Mouse (Mus musculus) midbrain, embryonic 13.5 days (tissue): ENCODE measurements around the gene Gpsm1. TPM values are rescaled to one million over a fixed set of nuclear protein-coding genes. Genes with fewer than 3 reads are reported as not detected.

Experiments
- ATAC-seq: fragments of 200-750 bp; cut with Nextera tagmentation; 2 replicates; pipeline ENCODE4 v1.8.0; 2017; ENCODE audit warnings: mild to moderate bottlenecking, moderate TSS enrichment, moderate library complexity
- H3K27ac ChIP-seq: fragments of 300-500 bp; sonication (generic); 2 replicates; pipeline ENCODE4 v1.5.1; 2015; ENCODE audit warnings: inconsistent platforms, mild to moderate bottlenecking, moderate library complexity
- H3K27me3 ChIP-seq: fragments of 300-500 bp; sonication (generic); 2 replicates; pipeline ENCODE4 v1.6.1; 2015; ENCODE audit warnings: mild to moderate bottlenecking, inconsistent platforms
- H3K36me3 ChIP-seq: fragments of 300-500 bp; sonication (generic); 2 replicates; pipeline ENCODE4 v1.6.1; 2015; ENCODE audit warnings: mild to moderate bottlenecking, inconsistent platforms
- H3K4me1 ChIP-seq: fragments of 300-500 bp; sonication (generic); replicated peaks from 2 replicates; pipeline ENCODE4 v1.6.1; 2015; ENCODE audit warnings: inconsistent platforms
- H3K4me2 ChIP-seq: fragments of 300-500 bp; sonication (generic); replicated peaks from 2 replicates; pipeline ENCODE4 v1.6.1; 2015; ENCODE audit warnings: moderate library complexity, mild to moderate bottlenecking, inconsistent platforms
- H3K4me3 ChIP-seq: fragments of 300-500 bp; sonication (generic); replicated peaks from 2 replicates; pipeline ENCODE4 v1.5.1; 2015; ENCODE audit warnings: mild to moderate bottlenecking, inconsistent platforms
- H3K9ac ChIP-seq: fragments of 300-500 bp; sonication (generic); replicated peaks from 2 replicates; pipeline ENCODE4 v1.6.1; 2015; ENCODE audit warnings: mild to moderate bottlenecking, inconsistent platforms
- H3K9me3 ChIP-seq: fragments of 300-500 bp; sonication (generic); 2 replicates; pipeline ENCODE4 v1.6.1; 2016; ENCODE audit warnings: mild to moderate bottlenecking, inconsistent platforms
- WGBS: fragments of 180-500 bp; shearing (Covaris S2); methylation state at CpG from one replicate; pipeline ENCODE4 v1.1.7; 2015; 5-methylcytosine and 5-hydroxymethylcytosine counted together
- polyA plus RNA-seq: library from polyadenylated mRNA; unstranded; fragments of >200 nt; fragmentation: Nextera tagmentation; extraction: Ambion mirVana; gene quantifications from 2 replicates; pipeline ENCODE4 v1.2.1, GENCODE M21; 2015

Gpsm1 gene
- polyA plus RNA-seq, 1 experiment from 2014 or later = 162 TPM

DNA sequence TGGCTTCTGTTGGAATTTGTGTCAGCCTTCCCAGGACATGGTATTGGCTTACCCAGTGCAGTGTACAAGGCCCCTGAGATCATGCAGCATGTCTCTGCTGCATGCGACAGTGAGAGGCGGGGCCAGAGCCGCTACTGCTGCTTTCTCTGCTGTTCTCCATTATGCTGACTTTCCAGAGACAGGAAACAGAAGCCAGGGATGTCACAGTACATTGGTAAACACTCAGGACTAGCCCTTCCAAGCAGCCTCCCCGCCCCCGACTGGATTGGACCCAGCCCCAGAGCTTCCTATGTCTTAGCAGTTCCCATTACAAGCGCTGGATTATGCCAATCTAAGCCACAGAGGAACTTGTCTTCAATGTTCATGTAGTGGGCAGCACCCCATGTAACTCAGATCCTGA, 32.9 kb downstream of the Gpsm1 start:
- Histone ChIP-seq H3K9me3 (no peaks in the 10 kb centered on the region), H3K4me2 (no peak overlapping the region), H3K27ac (no peak overlapping the region), H3K4me3 (no peak overlapping the region), H3K27me3 (no peaks in the 10 kb centered on the region), H3K4me1 (peaks cover 20% of the 10 kb centered on the region), H3K9ac (no peak overlapping the region), H3K36me3 (peaks cover 73% of the 10 kb centered on the region)
- WGBS = 81% methylated on average over 6 of the region's 6 CpGs
- ATAC-seq = no peak

DNA sequence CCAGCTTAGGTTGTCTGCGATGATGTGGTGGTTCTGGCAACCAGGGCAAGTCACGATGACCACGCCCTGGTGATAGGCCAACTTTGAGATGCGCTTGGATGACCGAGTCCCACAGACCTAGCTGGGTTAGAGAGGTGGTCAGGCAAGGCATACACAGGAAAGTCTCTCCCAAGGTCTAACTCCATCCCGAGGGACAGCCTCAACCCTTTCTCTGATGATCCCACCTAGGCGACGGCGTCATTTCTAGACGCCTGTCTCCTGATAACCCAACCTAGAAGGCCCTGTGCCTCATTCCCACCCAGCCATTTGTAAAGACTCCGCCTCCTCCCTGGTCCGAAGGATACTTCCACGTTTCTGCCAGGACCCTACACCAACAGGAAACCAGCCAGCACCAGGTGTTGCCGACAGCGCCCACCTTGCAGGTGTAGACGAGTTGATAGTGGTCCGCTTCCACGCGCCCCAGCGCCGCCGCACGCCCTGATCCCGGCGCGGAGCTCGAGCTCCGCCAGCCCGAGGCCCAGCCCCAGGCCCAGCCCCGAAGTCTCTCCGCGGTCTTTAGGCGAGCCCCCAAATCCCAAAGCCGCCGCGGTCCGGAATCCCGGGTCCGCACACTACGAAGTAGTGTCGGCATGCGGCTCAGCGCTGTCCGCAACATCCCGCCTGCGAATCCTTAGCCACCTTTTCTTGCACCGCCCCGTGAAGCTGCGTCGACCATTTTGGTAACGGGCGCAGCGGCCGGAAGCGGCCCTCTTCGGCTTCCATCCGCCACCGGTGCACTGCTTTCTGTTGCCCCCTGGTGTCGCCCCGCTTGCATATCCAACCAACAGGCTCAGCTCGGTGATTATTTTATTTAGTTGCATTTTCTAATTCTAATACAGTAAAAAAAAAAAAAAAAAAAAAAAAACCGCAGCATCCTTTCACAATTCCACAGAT, 36.3 kb downstream of the Gpsm1 start, which contains the start of gene Dnlz:
Gene Dnlz, minus strand, starts transcription at position 753 of the 933 bp plus-strand sequence.
- ATAC-seq = peak; percentile 86
- H3K36me3 ChIP-seq = peaks cover 52% of the 10 kb centered on the region
- peak within 1 kb of the TSS; percentile 97 for H3K9ac ChIP-seq
- no peaks in the 10 kb centered on the region for H3K27me3 ChIP-seq
- peak within 1 kb of the TSS; percentile 84 for H3K27ac ChIP-seq
- peak within 1 kb of the TSS; percentile 97 for H3K4me2 ChIP-seq
- H3K4me1 ChIP-seq = peaks cover 23% of the 10 kb centered on the region
- 2% methylated on average over 62 of the region's 62 CpGs for WGBS
- H3K9me3 ChIP-seq = no peaks in the 10 kb centered on the region
- peak within 1 kb of the TSS; percentile 87 for H3K4me3 ChIP-seq

DNA sequence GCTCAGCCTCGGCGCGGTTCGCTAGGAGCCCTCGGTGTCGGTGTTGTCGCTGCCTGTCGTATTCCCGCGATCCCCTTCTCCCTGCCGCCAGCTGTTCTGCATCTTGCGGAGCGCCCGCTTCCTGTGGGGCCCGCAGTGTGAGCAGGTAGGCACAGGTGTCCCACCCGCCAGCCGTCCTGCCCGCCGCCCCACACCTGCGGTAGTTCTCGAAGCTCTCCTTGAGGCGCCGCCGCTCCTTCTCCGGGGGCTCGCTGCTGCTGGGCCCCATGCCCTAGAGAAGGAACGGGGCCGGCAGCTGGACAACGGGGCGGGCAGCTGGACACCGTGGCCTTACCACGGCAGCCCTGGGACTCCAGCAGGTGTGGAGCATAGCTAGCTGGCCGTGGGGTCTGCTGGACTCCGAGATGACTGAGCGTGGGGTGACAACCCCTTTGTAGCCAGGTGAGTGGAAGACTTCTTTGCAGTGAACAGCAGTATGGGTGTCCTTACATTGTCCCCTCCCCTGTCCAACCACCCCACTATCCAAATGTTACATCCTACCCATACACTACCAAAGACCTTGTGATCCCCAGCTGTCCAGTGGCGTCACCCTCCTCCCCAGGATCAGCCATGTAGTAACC, 37.1 kb downstream of the Gpsm1 start:
- 4% methylated on average over 36 of the region's 36 CpGs for WGBS

DNA sequence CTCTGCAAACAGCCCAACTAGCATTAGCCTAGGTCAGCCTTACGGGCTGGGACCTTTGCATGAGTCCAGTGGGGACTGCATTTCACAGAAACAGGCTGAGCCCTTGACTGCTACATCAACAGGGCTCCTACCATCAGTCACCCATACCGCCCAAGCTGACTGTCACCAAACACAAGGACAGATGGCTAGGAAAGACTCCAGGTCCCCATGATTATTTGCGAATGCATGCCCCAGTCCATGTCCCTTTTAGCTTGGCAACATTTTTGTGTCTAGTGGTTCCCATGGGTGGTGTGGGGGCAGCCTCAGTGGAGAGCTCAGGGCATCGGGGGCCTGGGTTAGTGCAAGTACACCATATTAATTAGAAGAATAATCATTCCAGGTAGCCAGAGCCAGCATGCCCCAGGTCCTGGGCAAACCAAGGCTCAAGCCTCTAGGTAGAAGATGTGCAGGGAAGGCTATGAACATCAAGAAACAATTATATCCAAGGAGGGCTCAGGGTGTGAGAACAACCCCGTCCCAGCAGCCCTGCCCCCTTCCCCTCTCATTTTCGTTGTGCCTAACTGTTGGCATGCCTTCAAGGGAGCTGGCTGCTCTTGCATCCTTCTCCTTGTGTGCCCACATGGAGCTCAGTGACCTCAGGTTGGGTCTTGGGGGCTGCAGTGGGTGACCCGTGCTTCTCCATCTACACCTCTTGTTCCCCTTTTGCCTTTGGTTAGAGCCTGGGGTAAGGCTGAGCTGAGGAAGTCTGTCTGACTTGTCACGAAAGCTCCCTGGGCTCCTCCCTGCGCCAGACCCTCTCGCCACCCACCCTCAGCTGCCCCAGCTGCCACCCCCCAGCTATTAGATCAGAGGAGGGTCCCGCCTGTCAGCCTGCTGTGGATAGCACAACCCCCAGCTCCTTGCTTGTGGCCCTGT, 38.0 kb downstream of the Gpsm1 start:
- 88% methylated on average over 11 of the region's 11 CpGs for WGBS
- H3K36me3 ChIP-seq = peaks cover 35% of the 10 kb centered on the region
- H3K9me3 ChIP-seq = no peaks in the 10 kb centered on the region
- peaks cover 23% of the 10 kb centered on the region for H3K4me1 ChIP-seq
- no peaks in the 10 kb centered on the region for H3K27me3 ChIP-seq
- peak overlapping the region; percentile 97 for H3K9ac ChIP-seq
- H3K27ac ChIP-seq = no peak overlapping the region
- H3K4me2 ChIP-seq = peak overlapping the region; percentile 97
- H3K4me3 ChIP-seq = peak overlapping the region; percentile 87
- 0 out of 2 replicates have a peak, but pooled peaks have one; percentile 2 for ATAC-seq

More for the DNA sequence above, 37.1 kb downstream of the Gpsm1 start:
- no peaks in the 10 kb centered on the region for H3K9me3 ChIP-seq
- peak overlapping the region; percentile 87 for H3K4me3 ChIP-seq
- peak overlapping the region; percentile 97 for H3K9ac ChIP-seq
- peaks cover 44% of the 10 kb centered on the region for H3K36me3 ChIP-seq
- ATAC-seq = peak; percentile 66
- H3K4me1 ChIP-seq = peaks cover 23% of the 10 kb centered on the region
- no peaks in the 10 kb centered on the region for H3K27me3 ChIP-seq
- peak overlapping the region; percentile 97 for H3K4me2 ChIP-seq
- peak overlapping the region; percentile 84 for H3K27ac ChIP-seq

DNA sequence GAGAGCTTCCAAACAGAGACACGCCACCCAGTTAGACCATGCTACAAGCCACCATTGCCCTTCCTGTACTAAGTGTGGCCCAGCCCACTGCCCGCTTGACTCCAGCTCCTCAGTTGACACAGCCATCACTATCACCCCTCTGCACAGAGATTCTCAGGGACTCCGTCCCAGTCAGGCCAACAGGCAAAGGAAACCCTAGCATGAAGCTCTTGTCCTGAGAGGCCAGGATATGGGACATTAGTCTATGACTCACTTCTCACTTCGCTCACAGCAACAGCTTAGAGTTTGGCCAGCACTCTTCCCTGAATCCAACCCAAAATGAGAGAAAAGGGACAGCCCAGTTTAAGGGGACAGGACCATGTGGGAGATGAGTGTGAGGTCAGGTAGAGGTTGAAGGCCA, 39.1 kb downstream of the Gpsm1 start:
- no peak for ATAC-seq
- Histone ChIP-seq H3K9me3 (no peaks in the 10 kb centered on the region), H3K4me3 (no peak overlapping the region), H3K36me3 (peaks cover 24% of the 10 kb centered on the region), H3K4me1 (peaks cover 23% of the 10 kb centered on the region), H3K27ac (no peak overlapping the region), H3K4me2 (no peak overlapping the region), H3K9ac (peak overlapping the region; percentile 19; the same call in 1 of the 2 replicates), H3K27me3 (no peaks in the 10 kb centered on the region)
- 94% methylated on average over 4 of the region's 4 CpGs for WGBS

DNA sequence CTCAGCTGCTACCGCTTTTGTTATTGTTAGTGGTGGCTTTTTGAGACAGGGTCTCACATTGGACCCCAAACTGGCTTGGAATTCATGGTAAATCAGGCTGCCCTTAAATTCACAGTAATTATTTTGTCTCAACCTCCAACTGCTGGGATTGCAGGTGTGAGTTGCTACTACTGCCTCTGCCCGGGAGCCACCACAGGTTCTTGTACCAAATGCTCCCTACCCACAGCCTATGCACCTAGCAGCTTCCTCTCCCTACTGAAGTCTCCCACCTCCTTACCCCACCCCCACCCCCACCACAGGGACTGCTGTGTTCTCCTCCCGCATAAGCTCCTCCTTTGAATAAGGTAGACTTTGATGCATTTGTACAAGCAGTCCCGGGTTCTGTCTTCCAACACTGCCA, 40.9 kb downstream of the Gpsm1 start:
- 85% methylated on average over 4 of the region's 4 CpGs for WGBS
- Histone ChIP-seq H3K27ac (no peak overlapping the region), H3K4me3 (no peak overlapping the region), H3K36me3 (peaks cover 13% of the 10 kb centered on the region; the same call in 1 of the 2 replicates), H3K4me1 (peaks cover 13% of the 10 kb centered on the region), H3K9ac (no peak overlapping the region), H3K4me2 (no peak overlapping the region), H3K27me3 (no peaks in the 10 kb centered on the region), H3K9me3 (no peaks in the 10 kb centered on the region)
- no peak for ATAC-seq

DNA sequence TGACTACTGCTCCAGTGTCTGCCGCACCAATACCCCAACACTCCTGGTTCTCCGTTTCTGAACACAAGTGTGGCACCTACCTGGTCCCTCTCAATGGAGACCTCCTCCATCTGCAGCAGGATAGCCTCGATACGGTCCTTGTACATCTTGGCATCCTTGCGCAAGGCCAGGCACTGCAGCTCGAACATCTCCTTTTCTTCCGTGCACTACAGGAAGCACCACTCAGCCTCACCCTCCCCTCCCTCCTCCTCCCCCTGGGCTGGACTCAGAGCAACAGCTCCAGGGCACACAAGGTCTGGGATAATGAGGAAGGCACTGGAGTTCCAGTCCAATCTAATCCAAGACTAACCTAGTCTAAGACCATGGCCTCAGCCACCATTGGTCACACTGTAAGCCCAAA, 41.4 kb downstream of the Gpsm1 start:
- no peak overlapping the region for H3K4me2 ChIP-seq
- WGBS = 78% methylated on average over 7 of the region's 7 CpGs
- no peak for ATAC-seq
- H3K9me3 ChIP-seq = no peaks in the 10 kb centered on the region
- H3K4me3 ChIP-seq = no peak overlapping the region
- H3K27ac ChIP-seq = no peak overlapping the region
- no peak overlapping the region for H3K9ac ChIP-seq
- H3K4me1 ChIP-seq = peaks cover 12% of the 10 kb centered on the region
- peaks cover 13% of the 10 kb centered on the region; the same call in 1 of the 2 replicates for H3K36me3 ChIP-seq
- H3K27me3 ChIP-seq = no peaks in the 10 kb centered on the region

DNA sequence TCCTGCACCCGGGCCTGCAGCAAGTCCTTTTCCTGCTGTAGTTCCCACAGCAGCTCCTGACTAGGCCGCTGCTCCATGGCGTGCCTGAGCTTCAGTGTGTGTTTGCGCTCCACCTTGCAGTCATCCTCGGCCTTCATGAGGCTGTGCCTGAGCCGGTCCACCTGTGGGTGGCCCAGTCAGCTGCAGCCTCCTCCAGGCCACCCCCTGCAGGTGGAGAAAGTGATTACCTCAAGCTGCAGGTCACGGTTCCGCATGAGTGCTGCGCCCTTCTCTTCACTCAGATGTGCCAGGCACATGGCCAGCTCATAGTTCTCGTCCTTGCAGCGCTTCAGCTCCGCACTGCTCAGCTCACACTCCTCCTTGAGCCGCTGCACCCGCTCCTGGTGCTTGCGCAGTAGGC, 42.2 kb downstream of the Gpsm1 start:
- peaks cover 11% of the 10 kb centered on the region for H3K4me1 ChIP-seq
- no peak overlapping the region for H3K9ac ChIP-seq
- ATAC-seq = no peak
- WGBS = 49% methylated on average over 15 of the region's 15 CpGs
- no peak overlapping the region for H3K27ac ChIP-seq
- H3K9me3 ChIP-seq = no peaks in the 10 kb centered on the region
- H3K36me3 ChIP-seq = peaks cover 13% of the 10 kb centered on the region; the same call in 1 of the 2 replicates
- no peak overlapping the region for H3K4me3 ChIP-seq
- no peaks in the 10 kb centered on the region for H3K27me3 ChIP-seq
- no peak overlapping the region for H3K4me2 ChIP-seq

DNA sequence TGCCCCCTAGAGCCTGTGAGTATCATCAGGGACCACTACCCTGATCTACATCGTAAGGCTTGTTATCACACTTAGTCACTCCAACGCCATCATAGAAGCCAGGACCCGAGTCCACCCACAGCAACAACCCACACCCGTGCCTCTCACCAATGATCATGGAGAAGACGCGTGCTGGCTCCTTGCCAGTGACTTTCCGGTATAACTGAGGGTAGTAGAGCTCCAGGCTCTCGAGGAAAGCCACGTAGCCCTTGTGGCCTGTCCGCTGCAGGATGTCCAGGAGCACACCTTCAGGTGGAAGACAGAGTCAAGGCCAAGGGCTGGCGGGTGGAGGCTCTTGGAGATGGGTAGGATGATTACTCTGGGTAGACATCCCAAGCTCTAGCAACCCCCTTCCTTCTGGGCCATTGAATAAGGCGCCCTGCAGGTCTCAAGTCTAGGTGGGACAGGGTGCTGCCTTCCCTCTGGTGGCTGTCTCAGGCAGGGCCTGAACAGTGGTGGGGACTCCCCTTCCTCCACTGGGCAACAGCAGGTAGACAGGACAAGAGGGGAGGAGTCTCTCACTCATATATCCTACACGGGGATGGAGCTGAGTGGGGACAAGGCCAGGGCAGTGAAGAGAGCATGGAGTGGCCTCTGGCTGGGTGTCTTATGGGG, 43.5 kb downstream of the Gpsm1 start:
- Histone ChIP-seq H3K9me3 (no peaks in the 10 kb centered on the region), H3K4me1 (no peaks in the 10 kb centered on the region; the same call in 1 of the 2 replicates), H3K9ac (no peak overlapping the region), H3K4me2 (no peak overlapping the region), H3K36me3 (peaks cover 25% of the 10 kb centered on the region), H3K27ac (no peak overlapping the region), H3K27me3 (no peaks in the 10 kb centered on the region), H3K4me3 (no peak overlapping the region)
- ATAC-seq = 0 out of 2 replicates have a peak, but pooled peaks have one; percentile 35
- 87% methylated on average over 13 of the region's 13 CpGs for WGBS

DNA sequence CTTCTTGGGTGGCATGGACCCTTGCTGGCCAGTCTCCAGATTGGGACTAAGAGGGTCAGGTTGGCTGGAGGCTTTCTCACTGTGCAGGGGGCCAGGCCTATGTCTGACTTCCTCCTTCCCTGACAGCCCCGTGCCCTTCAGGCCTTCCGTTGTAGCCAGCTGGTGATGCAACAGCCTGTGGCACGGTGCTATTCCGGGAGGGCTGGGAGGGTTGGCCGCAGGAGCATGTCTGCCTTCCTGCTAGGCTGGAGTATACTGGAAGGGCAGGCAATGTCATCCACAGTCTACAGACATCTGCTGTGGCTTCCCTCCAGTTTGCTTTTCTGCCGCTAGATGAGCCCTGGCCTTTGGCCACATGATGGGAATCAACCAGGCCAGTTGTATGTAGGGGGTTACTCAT, 44.7 kb downstream of the Gpsm1 start:
- Histone ChIP-seq H3K9me3 (no peaks in the 10 kb centered on the region), H3K4me1 (no peaks in the 10 kb centered on the region), H3K27me3 (no peaks in the 10 kb centered on the region), H3K27ac (no peak overlapping the region), H3K4me3 (no peak overlapping the region), H3K9ac (no peak overlapping the region), H3K36me3 (peaks cover 27% of the 10 kb centered on the region), H3K4me2 (no peak overlapping the region)
- no peak for ATAC-seq
- 91% methylated on average over 6 of the region's 6 CpGs for WGBS

DNA sequence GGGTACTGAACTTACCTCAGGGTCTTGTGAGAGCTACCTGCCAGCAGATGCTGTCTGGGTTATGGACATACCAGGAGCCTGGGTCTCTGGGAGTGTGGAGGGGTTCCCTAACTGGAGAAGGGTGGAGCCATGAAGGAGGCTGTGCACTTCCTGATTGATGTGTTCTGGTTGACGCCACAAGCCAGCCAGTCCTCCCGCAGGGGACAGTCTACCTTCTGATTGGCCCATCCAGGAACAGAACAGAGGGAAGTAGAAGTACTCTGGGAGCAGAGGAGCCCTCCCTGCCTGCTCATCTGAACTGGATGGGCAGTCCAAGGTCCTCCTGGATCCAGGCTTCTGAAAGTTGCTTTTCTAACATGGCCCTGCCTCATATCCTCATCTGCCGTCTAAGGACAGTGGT, 45.5 kb downstream of the Gpsm1 start, which contains the start of gene Card9:
Gene Card9, minus strand, starts transcription at position 147 of the 400 bp plus-strand sequence.
- ATAC-seq = no peak
- Histone ChIP-seq H3K4me1 (no peaks in the 10 kb centered on the region), H3K4me3 (no peak within 1 kb of the TSS), H3K4me2 (no peak within 1 kb of the TSS), H3K36me3 (peaks cover 33% of the 10 kb centered on the region), H3K9ac (no peak within 1 kb of the TSS), H3K27me3 (no peaks in the 10 kb centered on the region), H3K27ac (no peak within 1 kb of the TSS), H3K9me3 (no peaks in the 10 kb centered on the region)
- WGBS = 51% methylated on average over 3 of the region's 3 CpGs
